Mouse (Mus musculus) embryonic facial prominence, embryonic 12.5 days (tissue): ENCODE data around the gene Atg7. TPM values are rescaled to one million over a fixed set of nuclear protein-coding genes. Genes with fewer than 3 reads are reported as not detected.
A peak's percentile ranks its signal among the peaks of the same experiment; 100 is the strongest.

Source experiments
- ATAC-seq: fragments of 200-750 bp; cut with Nextera tagmentation; 2 replicates; pipeline ENCODE4 v1.8.0; 2017; ENCODE audit not compliant: insufficient number of reproducible peaks, insufficient read depth, low FRiP score, low TSS enrichment
- H3K27ac ChIP-seq: fragments of 300-500 bp; sonication (generic); 2 replicates; pipeline ENCODE4 v1.5.1; 2016; ENCODE audit warnings: mild to moderate bottlenecking
- H3K27me3 ChIP-seq: fragments of 300-500 bp; sonication (generic); 2 replicates; pipeline ENCODE4 v1.6.1; 2016; ENCODE audit warnings: mild to moderate bottlenecking, moderate library complexity
- H3K36me3 ChIP-seq: fragments of 300-500 bp; sonication (generic); 2 replicates; pipeline ENCODE4 v1.6.1; 2016; ENCODE audit warnings: mild to moderate bottlenecking
- H3K4me1 ChIP-seq: fragments of 300-500 bp; sonication (generic); 2 replicates; pipeline ENCODE4 v1.6.1; 2016
- H3K4me2 ChIP-seq: fragments of 300-500 bp; sonication (generic); replicated peaks from 2 replicates; pipeline ENCODE4 v1.6.1; 2016; ENCODE audit warnings: mild to moderate bottlenecking, moderate library complexity
- H3K4me3 ChIP-seq: fragments of 300-500 bp; sonication (generic); 2 replicates; pipeline ENCODE4 v1.5.1; 2016; ENCODE audit warnings: mild to moderate bottlenecking
- H3K9ac ChIP-seq: fragments of 300-500 bp; sonication (generic); 2 replicates; pipeline ENCODE4 v1.6.1; 2016; ENCODE audit warnings: mild to moderate bottlenecking, moderate library complexity
- H3K9me3 ChIP-seq: fragments of 300-500 bp; sonication (generic); 2 replicates; pipeline ENCODE4 v1.6.1; 2016; ENCODE audit warnings: mild to moderate bottlenecking, moderate library complexity
- WGBS: fragments of 180-500 bp; shearing (Covaris S2); methylation state at CpG from one replicate; pipeline ENCODE4 v1.1.7; 2016; 5-methylcytosine and 5-hydroxymethylcytosine counted together
- polyA plus RNA-seq: library from polyadenylated mRNA; unstranded; fragments of >200 nt; fragmentation: Nextera tagmentation; extraction: Ambion mirVana; gene quantifications from 2 replicates; pipeline ENCODE4 v1.2.1, GENCODE M21; 2016

Atg7 gene
- polyA plus RNA-seq, 1 experiment from 2014 or later: 18.3 TPM

- H3K36me3 ChIP-seq: peaks cover 19% of the 10 kb centered on the region
- no peaks in the 10 kb centered on the region for H3K9me3 ChIP-seq
- no peak overlapping the region for H3K4me2 ChIP-seq
- H3K4me3 ChIP-seq: no peak overlapping the region
- 92% methylated on average over 4 of the region's 4 CpGs for WGBS
- H3K27me3 ChIP-seq: no peaks in the 10 kb centered on the region
- peaks cover 64% of the 10 kb centered on the region for H3K4me1 ChIP-seq
- H3K9ac ChIP-seq: no peak overlapping the region
- no peak for ATAC-seq
- peak overlapping the region; percentile 86 for H3K27ac ChIP-seq
Measured at GRCm38 (mm10) chr6:114898949-114899348, 256.1 kb downstream of the Atg7 start.

- Histone ChIP-seq H3K4me2 (peak overlapping the region; percentile 42), H3K27ac (peak overlapping the region; percentile 86), H3K4me1 (peaks cover 64% of the 10 kb centered on the region), H3K9me3 (no peaks in the 10 kb centered on the region), H3K36me3 (peaks cover 19% of the 10 kb centered on the region), H3K27me3 (no peaks in the 10 kb centered on the region), H3K4me3 (peak overlapping the region; percentile 10; the same call in 1 of the 2 replicates), H3K9ac (no peak overlapping the region)
- WGBS: 10% methylated on average over 7 of the region's 7 CpGs
- no peak for ATAC-seq
Measured at GRCm38 (mm10) chr6:114899652-114900051, 256.8 kb downstream of the Atg7 start.

- WGBS: 30% methylated on average over 10 of the region's 10 CpGs
Measured at GRCm38 (mm10) chr6:114900194-114900593, 257.3 kb downstream of the Atg7 start.

GRCm38 (mm10) chr6:114901321-114901824 is 258.5 kb downstream of the Atg7 start:
- Histone ChIP-seq H3K36me3 (peaks cover 13% of the 10 kb centered on the region), H3K9me3 (no peaks in the 10 kb centered on the region), H3K27ac (peak overlapping the region; percentile 86), H3K4me1 (peaks cover 74% of the 10 kb centered on the region), H3K4me2 (peak overlapping the region; percentile 42), H3K9ac (no peak overlapping the region), H3K4me3 (no peak overlapping the region), H3K27me3 (no peaks in the 10 kb centered on the region)
- ATAC-seq: peak; percentile 31
- whole genome bisulfite sequencing: 4% methylated on average over 12 of the region's 12 CpGs

More at GRCm38 (mm10) chr6:114900194-114900593, 257.3 kb downstream of the Atg7 start:
- Histone ChIP-seq H3K36me3 (peaks cover 18% of the 10 kb centered on the region), H3K27ac (peak overlapping the region; percentile 86), H3K4me2 (peak overlapping the region; percentile 42), H3K4me3 (0 out of 2 replicates have a peak overlapping the region, but pooled peaks have one; percentile 10), H3K9me3 (no peaks in the 10 kb centered on the region), H3K27me3 (no peaks in the 10 kb centered on the region), H3K4me1 (peaks cover 66% of the 10 kb centered on the region), H3K9ac (0 out of 2 replicates have a peak overlapping the region, but pooled peaks have one; percentile 2)
- no peak for ATAC-seq

GRCm38 (mm10) chr6:114901921-114902320 is 259.0 kb downstream of the Atg7 start:
- no peaks in the 10 kb centered on the region for H3K27me3 ChIP-seq
- H3K27ac ChIP-seq: peak overlapping the region; percentile 86
- no peak overlapping the region for H3K4me3 ChIP-seq
- WGBS: 24% methylated on average over 4 of the region's 4 CpGs
- H3K4me1 ChIP-seq: peaks cover 80% of the 10 kb centered on the region
- ATAC-seq: no peak; the same call in 1 of the 2 replicates
- H3K9me3 ChIP-seq: no peaks in the 10 kb centered on the region
- peak overlapping the region; percentile 42 for H3K4me2 ChIP-seq
- H3K9ac ChIP-seq: no peak overlapping the region
- H3K36me3 ChIP-seq: peaks cover 9% of the 10 kb centered on the region; the same call in 1 of the 2 replicates

- Histone ChIP-seq H3K4me2 (no peak overlapping the region), H3K4me1 (peaks cover 75% of the 10 kb centered on the region), H3K36me3 (0 out of 2 replicates have a peak, but pooled peaks cover 4% of the 10 kb centered on the region), H3K9ac (no peak overlapping the region), H3K9me3 (no peaks in the 10 kb centered on the region), H3K4me3 (no peak overlapping the region), H3K27me3 (no peaks in the 10 kb centered on the region), H3K27ac (no peak overlapping the region)
- 73% methylated on average over 6 of the region's 6 CpGs for WGBS
- ATAC-seq: no peak
Measured at GRCm38 (mm10) chr6:114904233-114904632, 261.3 kb downstream of the Atg7 start.

GRCm38 (mm10) chr6:114904818-114905217 is 261.9 kb downstream of the Atg7 start:
- no peak overlapping the region for H3K4me3 ChIP-seq
- H3K9ac ChIP-seq: no peak overlapping the region
- no peak overlapping the region for H3K27ac ChIP-seq
- peaks cover 69% of the 10 kb centered on the region for H3K4me1 ChIP-seq
- WGBS: 87% methylated on average over 3 of the region's 3 CpGs
- H3K9me3 ChIP-seq: no peaks in the 10 kb centered on the region
- 0 out of 2 replicates have a peak, but pooled peaks cover 4% of the 10 kb centered on the region for H3K36me3 ChIP-seq
- no peak overlapping the region for H3K4me2 ChIP-seq
- no peaks in the 10 kb centered on the region for H3K27me3 ChIP-seq
- ATAC-seq: no peak

- 76% methylated on average over 8 of the region's 8 CpGs for WGBS
- Histone ChIP-seq H3K27me3 (no peaks in the 10 kb centered on the region), H3K4me1 (peaks cover 63% of the 10 kb centered on the region), H3K36me3 (0 out of 2 replicates have a peak, but pooled peaks cover 4% of the 10 kb centered on the region), H3K4me2 (no peak overlapping the region), H3K9ac (no peak overlapping the region), H3K9me3 (no peaks in the 10 kb centered on the region), H3K27ac (no peak overlapping the region), H3K4me3 (no peak overlapping the region)
- no peak for ATAC-seq
Measured at GRCm38 (mm10) chr6:114905253-114906028, 262.5 kb downstream of the Atg7 start.

- H3K9ac ChIP-seq: no peak overlapping the region
- 78% methylated on average over 5 of the region's 5 CpGs for WGBS
- H3K4me2 ChIP-seq: no peak overlapping the region
- H3K9me3 ChIP-seq: no peaks in the 10 kb centered on the region
- H3K27me3 ChIP-seq: no peaks in the 10 kb centered on the region
- no peak overlapping the region for H3K4me3 ChIP-seq
- H3K36me3 ChIP-seq: 0 out of 2 replicates have a peak, but pooled peaks cover 4% of the 10 kb centered on the region
- ATAC-seq: no peak
- H3K27ac ChIP-seq: no peak overlapping the region
- H3K4me1 ChIP-seq: peaks cover 56% of the 10 kb centered on the region
Measured at GRCm38 (mm10) chr6:114906209-114906608, 263.3 kb downstream of the Atg7 start.

- no peak overlapping the region for H3K27ac ChIP-seq
- WGBS: 94% methylated on average over 6 of the region's 6 CpGs
- peaks cover 55% of the 10 kb centered on the region for H3K4me1 ChIP-seq
- H3K27me3 ChIP-seq: no peaks in the 10 kb centered on the region
- H3K4me2 ChIP-seq: no peak overlapping the region
- no peak for ATAC-seq
- H3K4me3 ChIP-seq: no peak overlapping the region
- H3K9me3 ChIP-seq: no peaks in the 10 kb centered on the region
- H3K36me3 ChIP-seq: 0 out of 2 replicates have a peak, but pooled peaks cover 4% of the 10 kb centered on the region
- no peak overlapping the region for H3K9ac ChIP-seq
Measured at GRCm38 (mm10) chr6:114907459-114907858, 264.6 kb downstream of the Atg7 start.

- Histone ChIP-seq H3K27me3 (no peaks in the 10 kb centered on the region), H3K4me1 (peaks cover 56% of the 10 kb centered on the region), H3K9me3 (no peaks in the 10 kb centered on the region), H3K4me2 (no peak overlapping the region), H3K27ac (no peak overlapping the region), H3K4me3 (no peak overlapping the region), H3K36me3 (0 out of 2 replicates have a peak, but pooled peaks cover 4% of the 10 kb centered on the region), H3K9ac (no peak overlapping the region)
- 82% methylated on average over 7 of the region's 7 CpGs for WGBS
- no peak for ATAC-seq
Measured at GRCm38 (mm10) chr6:114909801-114910200, 266.9 kb downstream of the Atg7 start.
